Mouse (Mus musculus): ENCODE data around the gene Mki67. TPM values are rescaled to one million over a fixed set of nuclear protein-coding genes. Genes with fewer than 3 reads are reported as not detected.

Mki67 gene
- polyA plus RNA-seq, 1 experiment from 2014 or later = 12.5 TPM

GRCm38 (mm10) chr7:135668852-135669739 is 47.1 kb downstream of the Mki67 start:
- H3K4me1 ChIP-seq (ENCODE audit: control insufficient read depth, insufficient read depth, low read length) = no peaks in the 10 kb centered on the region; the same call in 1 of the 2 replicates
- DNase-seq = peak; percentile 91
- no peak overlapping the region for H3K9ac ChIP-seq (replicated peaks; ENCODE audit: low read length)
- no peaks in the 10 kb centered on the region for H3K9me3 ChIP-seq (ENCODE audit: control insufficient read depth, low read length)
- no peak overlapping the region for H3K4me3 ChIP-seq (replicated peaks; ENCODE audit: low read depth, low read length)
- ATAC-seq (ENCODE audit: low FRiP score, low TSS enrichment) = peak; percentile 31; the same call in 1 of the 2 replicates
- no peak overlapping the region for H3K27ac ChIP-seq (replicated peaks; ENCODE audit: low read depth, low read length)
- WGBS = 36% methylated on average over 16 of the region's 16 CpGs
- H3K27me3 ChIP-seq (ENCODE audit: control insufficient read depth, insufficient read depth, low read length) = no peaks in the 10 kb centered on the region
- H3K36me3 ChIP-seq (ENCODE audit: control insufficient read depth, insufficient read depth, low read length) = no peaks in the 10 kb centered on the region
- no peak overlapping the region for H3K4me2 ChIP-seq (ENCODE audit: low read length)

- H3K4me3 ChIP-seq (replicated peaks; ENCODE audit: low read depth, low read length) = no peak overlapping the region
- 83% methylated on average over 2 of the region's 2 CpGs for WGBS
- H3K4me1 ChIP-seq (ENCODE audit: control insufficient read depth, insufficient read depth, low read length) = no peaks in the 10 kb centered on the region; the same call in 1 of the 2 replicates
- no peaks in the 10 kb centered on the region for H3K36me3 ChIP-seq (ENCODE audit: control insufficient read depth, insufficient read depth, low read length)
- no peak overlapping the region for H3K9ac ChIP-seq (replicated peaks; ENCODE audit: low read length)
- no peaks in the 10 kb centered on the region for H3K9me3 ChIP-seq (ENCODE audit: control insufficient read depth, low read length)
- no peak overlapping the region for H3K27ac ChIP-seq (replicated peaks; ENCODE audit: low read depth, low read length)
- no peak overlapping the region for H3K4me2 ChIP-seq (ENCODE audit: low read length)
- DNase-seq (no peak), ATAC-seq (ENCODE audit: low FRiP score, low TSS enrichment) (no peak)
- no peaks in the 10 kb centered on the region for H3K27me3 ChIP-seq (ENCODE audit: control insufficient read depth, insufficient read depth, low read length)
Observed at GRCm38 (mm10) chr7:135666314-135666713, 49.8 kb downstream of the Mki67 start.

DNA sequence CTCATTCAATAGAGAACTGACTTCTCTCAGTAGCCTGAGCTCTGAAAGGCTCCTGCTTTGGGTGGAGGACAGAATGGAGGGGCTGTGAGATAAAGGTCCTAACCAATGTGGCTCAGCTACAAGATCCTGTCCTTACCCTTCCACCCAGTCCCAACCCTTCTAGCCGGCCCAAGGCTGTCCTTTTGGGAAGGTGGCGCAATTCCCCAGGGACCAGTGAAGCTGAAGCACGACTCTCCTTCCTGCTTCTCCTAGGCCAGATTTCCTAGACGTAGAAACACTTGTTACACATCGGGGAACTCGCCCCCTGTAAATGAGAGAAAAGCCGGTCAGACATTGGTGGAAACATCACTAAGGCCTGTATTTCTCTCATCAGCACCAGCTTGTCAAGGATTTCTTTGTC is 52.0 kb downstream of the Mki67 start:
- ATAC-seq (ENCODE audit: low FRiP score, low TSS enrichment) = no peak
- 82% methylated on average over 7 of the region's 7 CpGs for WGBS
- H3K27ac ChIP-seq (replicated peaks; ENCODE audit: low read depth, low read length) = no peak overlapping the region
- DNase-seq = no peak
- no peaks in the 10 kb centered on the region for H3K36me3 ChIP-seq (ENCODE audit: control insufficient read depth, insufficient read depth, low read length)
- no peaks in the 10 kb centered on the region for H3K9me3 ChIP-seq (ENCODE audit: control insufficient read depth, low read length)
- no peak overlapping the region for H3K4me2 ChIP-seq (ENCODE audit: low read length)
- H3K4me1 ChIP-seq (ENCODE audit: control insufficient read depth, insufficient read depth, low read length) = no peaks in the 10 kb centered on the region; the same call in 1 of the 2 replicates
- no peak overlapping the region for H3K9ac ChIP-seq (replicated peaks; ENCODE audit: low read length)
- H3K4me3 ChIP-seq (replicated peaks; ENCODE audit: low read depth, low read length) = no peak overlapping the region
- no peaks in the 10 kb centered on the region for H3K27me3 ChIP-seq (ENCODE audit: control insufficient read depth, insufficient read depth, low read length)

DNA sequence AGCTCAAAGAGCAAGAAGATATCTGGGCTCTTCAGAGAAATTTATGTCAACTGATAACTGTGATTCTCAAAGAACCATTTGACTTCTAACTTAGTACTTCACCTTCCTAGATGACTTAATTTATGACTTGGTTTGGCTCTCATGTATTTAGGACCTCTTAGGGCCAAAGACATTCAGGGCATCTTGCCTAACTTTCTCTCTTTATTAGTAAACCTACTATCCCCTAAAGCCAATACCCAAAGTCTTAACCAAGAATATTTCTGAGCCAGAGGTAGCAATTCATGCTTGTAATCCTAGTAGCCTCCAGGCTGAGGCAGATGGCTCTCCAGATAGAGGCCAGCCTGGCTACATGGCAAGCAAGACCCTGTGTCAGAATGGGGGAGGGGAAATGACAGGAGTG is 55.8 kb downstream of the Mki67 start:
- DNase-seq (no peak), ATAC-seq (ENCODE audit: low FRiP score, low TSS enrichment) (no peak)
- Histone ChIP-seq H3K27me3 (ENCODE audit: control insufficient read depth, insufficient read depth, low read length) (no peaks in the 10 kb centered on the region), H3K9ac (replicated peaks; ENCODE audit: low read length) (no peak overlapping the region), H3K27ac (replicated peaks; ENCODE audit: low read depth, low read length) (no peak overlapping the region), H3K4me2 (ENCODE audit: low read length) (no peak overlapping the region), H3K4me3 (replicated peaks; ENCODE audit: low read depth, low read length) (no peak overlapping the region), H3K9me3 (ENCODE audit: control insufficient read depth, low read length) (no peaks in the 10 kb centered on the region), H3K36me3 (ENCODE audit: control insufficient read depth, insufficient read depth, low read length) (no peaks in the 10 kb centered on the region), H3K4me1 (ENCODE audit: control insufficient read depth, insufficient read depth, low read length) (no peaks in the 10 kb centered on the region)

DNA sequence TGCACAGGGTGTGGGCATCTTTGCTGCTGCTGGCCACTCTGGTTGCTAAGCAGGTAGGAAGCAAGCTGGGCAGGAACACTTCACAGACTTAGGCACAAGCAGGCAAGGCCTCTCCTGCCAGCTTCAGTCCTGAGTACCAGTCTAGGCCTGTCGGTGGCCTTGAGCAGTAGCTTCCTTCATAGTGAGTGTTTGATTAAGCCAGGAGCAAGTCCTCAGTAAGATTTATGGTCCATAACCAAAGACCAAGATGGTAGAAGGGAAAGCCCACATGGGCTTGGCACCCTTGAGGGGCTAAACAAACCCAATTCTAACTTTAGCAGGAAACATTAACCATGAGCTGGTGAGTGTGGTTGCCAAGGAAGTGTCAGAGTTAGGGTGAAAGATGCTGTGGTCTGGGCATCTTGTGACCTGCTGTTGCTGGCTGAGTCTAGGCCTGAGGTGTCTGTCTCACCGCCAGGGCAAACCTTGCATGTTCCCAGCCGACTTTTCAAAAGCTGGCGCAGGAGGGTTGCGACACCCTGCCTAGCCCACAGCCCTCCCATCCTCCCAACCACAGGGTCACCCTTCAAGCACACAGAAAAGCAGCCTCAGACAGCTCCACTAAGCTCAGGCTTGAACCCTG is 56.7 kb downstream of the Mki67 start:
- Histone ChIP-seq H3K4me2 (ENCODE audit: low read length) (no peak overlapping the region), H3K4me1 (ENCODE audit: control insufficient read depth, insufficient read depth, low read length) (no peaks in the 10 kb centered on the region), H3K9ac (replicated peaks; ENCODE audit: low read length) (no peak overlapping the region), H3K27me3 (ENCODE audit: control insufficient read depth, insufficient read depth, low read length) (no peaks in the 10 kb centered on the region), H3K4me3 (replicated peaks; ENCODE audit: low read depth, low read length) (no peak overlapping the region), H3K9me3 (ENCODE audit: control insufficient read depth, low read length) (no peaks in the 10 kb centered on the region), H3K36me3 (ENCODE audit: control insufficient read depth, insufficient read depth, low read length) (no peaks in the 10 kb centered on the region), H3K27ac (replicated peaks; ENCODE audit: low read depth, low read length) (no peak overlapping the region)
- DNase-seq = no peak
- ATAC-seq (ENCODE audit: low FRiP score, low TSS enrichment) = no peak
- WGBS = 91% methylated on average over 5 of the region's 5 CpGs

DNA sequence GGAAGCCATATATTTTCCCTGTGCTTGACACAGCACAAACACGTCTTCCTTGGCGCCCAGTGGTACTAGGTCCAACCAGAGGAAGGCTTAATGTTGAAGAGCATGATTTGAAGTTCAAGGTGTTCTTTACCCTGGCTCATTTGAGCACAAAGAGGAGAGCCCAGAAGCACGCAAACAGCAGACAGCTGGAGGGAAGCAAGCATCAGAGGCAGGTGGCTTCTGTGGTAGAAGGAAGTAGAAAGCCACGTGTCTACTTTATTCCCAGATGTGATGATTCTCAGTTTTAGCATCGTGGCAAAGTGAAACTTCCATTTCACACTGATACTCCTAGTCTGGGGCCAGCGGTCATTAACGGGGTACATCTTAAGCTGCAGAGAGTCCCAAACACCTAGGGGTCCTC is 58.0 kb downstream of the Mki67 start:
- Histone ChIP-seq H3K4me3 (replicated peaks; ENCODE audit: low read depth, low read length) (no peak overlapping the region), H3K9ac (replicated peaks; ENCODE audit: low read length) (no peak overlapping the region), H3K27ac (replicated peaks; ENCODE audit: low read depth, low read length) (no peak overlapping the region), H3K9me3 (ENCODE audit: control insufficient read depth, low read length) (no peaks in the 10 kb centered on the region), H3K4me2 (ENCODE audit: low read length) (no peak overlapping the region), H3K27me3 (ENCODE audit: control insufficient read depth, insufficient read depth, low read length) (no peaks in the 10 kb centered on the region), H3K4me1 (ENCODE audit: control insufficient read depth, insufficient read depth, low read length) (no peaks in the 10 kb centered on the region), H3K36me3 (ENCODE audit: control insufficient read depth, insufficient read depth, low read length) (no peaks in the 10 kb centered on the region)
- DNase-seq (no peak), ATAC-seq (ENCODE audit: low FRiP score, low TSS enrichment) (no peak)
- WGBS = 88% methylated on average over 7 of the region's 7 CpGs

DNA sequence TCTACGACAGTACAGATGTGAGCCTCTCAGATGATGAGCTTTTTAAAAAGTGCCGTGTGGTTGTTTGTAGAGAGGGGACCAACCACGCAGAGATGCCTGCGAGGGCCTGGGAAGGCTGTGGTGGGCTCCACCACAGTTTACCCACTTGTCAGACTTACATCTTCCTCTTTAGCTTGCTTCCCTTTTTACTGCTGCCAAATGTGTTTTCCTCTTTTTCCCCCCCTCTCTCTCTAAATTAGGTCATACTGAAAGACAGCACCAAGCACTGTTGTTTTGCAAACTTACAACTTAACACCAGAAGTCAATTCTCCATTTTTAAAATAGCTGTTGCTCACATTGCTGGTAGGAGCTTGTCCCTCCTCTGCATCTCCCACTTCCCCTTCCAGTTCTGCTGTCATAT is 61.0 kb downstream of the Mki67 start:
- H3K4me2 ChIP-seq (ENCODE audit: low read length) = no peak overlapping the region
- H3K4me3 ChIP-seq (replicated peaks; ENCODE audit: low read depth, low read length) = no peak overlapping the region
- H3K4me1 ChIP-seq (ENCODE audit: control insufficient read depth, insufficient read depth, low read length) = no peaks in the 10 kb centered on the region
- H3K27ac ChIP-seq (replicated peaks; ENCODE audit: low read depth, low read length) = no peak overlapping the region
- no peak overlapping the region for H3K9ac ChIP-seq (replicated peaks; ENCODE audit: low read length)
- DNase-seq (no peak), ATAC-seq (ENCODE audit: low FRiP score, low TSS enrichment) (no peak)
- 92% methylated on average over 4 of the region's 4 CpGs for whole genome bisulfite sequencing
- no peaks in the 10 kb centered on the region for H3K27me3 ChIP-seq (ENCODE audit: control insufficient read depth, insufficient read depth, low read length)
- no peaks in the 10 kb centered on the region for H3K36me3 ChIP-seq (ENCODE audit: control insufficient read depth, insufficient read depth, low read length)
- no peaks in the 10 kb centered on the region for H3K9me3 ChIP-seq (ENCODE audit: control insufficient read depth, low read length)

GRCm38 (mm10) chr7:135654288-135654687 is 61.9 kb downstream of the Mki67 start:
- Histone ChIP-seq H3K27me3 (ENCODE audit: control insufficient read depth, insufficient read depth, low read length) (no peaks in the 10 kb centered on the region), H3K4me1 (ENCODE audit: control insufficient read depth, insufficient read depth, low read length) (no peaks in the 10 kb centered on the region), H3K9ac (replicated peaks; ENCODE audit: low read length) (no peak overlapping the region), H3K27ac (replicated peaks; ENCODE audit: low read depth, low read length) (no peak overlapping the region), H3K4me3 (replicated peaks; ENCODE audit: low read depth, low read length) (no peak overlapping the region), H3K9me3 (ENCODE audit: control insufficient read depth, low read length) (no peaks in the 10 kb centered on the region), H3K36me3 (ENCODE audit: control insufficient read depth, insufficient read depth, low read length) (no peaks in the 10 kb centered on the region), H3K4me2 (ENCODE audit: low read length) (no peak overlapping the region)
- WGBS = 92% methylated on average over 6 of the region's 6 CpGs
- ATAC-seq (ENCODE audit: low FRiP score, low TSS enrichment) (no peak), DNase-seq (no peak)

- Histone ChIP-seq H3K27me3 (ENCODE audit: control insufficient read depth, insufficient read depth, low read length) (no peaks in the 10 kb centered on the region), H3K9ac (replicated peaks; ENCODE audit: low read length) (no peak overlapping the region), H3K4me3 (replicated peaks; ENCODE audit: low read depth, low read length) (no peak overlapping the region), H3K27ac (replicated peaks; ENCODE audit: low read depth, low read length) (no peak overlapping the region), H3K4me2 (ENCODE audit: low read length) (no peak overlapping the region), H3K4me1 (ENCODE audit: control insufficient read depth, insufficient read depth, low read length) (no peaks in the 10 kb centered on the region), H3K9me3 (ENCODE audit: control insufficient read depth, low read length) (no peaks in the 10 kb centered on the region), H3K36me3 (ENCODE audit: control insufficient read depth, insufficient read depth, low read length) (no peaks in the 10 kb centered on the region)
- DNase-seq = no peak
- no peak for ATAC-seq (ENCODE audit: low FRiP score, low TSS enrichment)
- 90% methylated on average over 7 of the region's 7 CpGs for WGBS
Observed at GRCm38 (mm10) chr7:135653601-135654000, 62.6 kb downstream of the Mki67 start.

All from midbrain, embryonic 14.5 days (tissue).